Mouse (Mus musculus): Measurements from ENCODE around the gene Vwa5b2. TPM values are rescaled to one million over a fixed set of nuclear protein-coding genes. Genes with fewer than 3 reads are reported as not detected.

The Vwa5b2 gene
- polyA plus RNA-seq, 2 experiments, result 0.22 to 2.5 TPM

DNA sequence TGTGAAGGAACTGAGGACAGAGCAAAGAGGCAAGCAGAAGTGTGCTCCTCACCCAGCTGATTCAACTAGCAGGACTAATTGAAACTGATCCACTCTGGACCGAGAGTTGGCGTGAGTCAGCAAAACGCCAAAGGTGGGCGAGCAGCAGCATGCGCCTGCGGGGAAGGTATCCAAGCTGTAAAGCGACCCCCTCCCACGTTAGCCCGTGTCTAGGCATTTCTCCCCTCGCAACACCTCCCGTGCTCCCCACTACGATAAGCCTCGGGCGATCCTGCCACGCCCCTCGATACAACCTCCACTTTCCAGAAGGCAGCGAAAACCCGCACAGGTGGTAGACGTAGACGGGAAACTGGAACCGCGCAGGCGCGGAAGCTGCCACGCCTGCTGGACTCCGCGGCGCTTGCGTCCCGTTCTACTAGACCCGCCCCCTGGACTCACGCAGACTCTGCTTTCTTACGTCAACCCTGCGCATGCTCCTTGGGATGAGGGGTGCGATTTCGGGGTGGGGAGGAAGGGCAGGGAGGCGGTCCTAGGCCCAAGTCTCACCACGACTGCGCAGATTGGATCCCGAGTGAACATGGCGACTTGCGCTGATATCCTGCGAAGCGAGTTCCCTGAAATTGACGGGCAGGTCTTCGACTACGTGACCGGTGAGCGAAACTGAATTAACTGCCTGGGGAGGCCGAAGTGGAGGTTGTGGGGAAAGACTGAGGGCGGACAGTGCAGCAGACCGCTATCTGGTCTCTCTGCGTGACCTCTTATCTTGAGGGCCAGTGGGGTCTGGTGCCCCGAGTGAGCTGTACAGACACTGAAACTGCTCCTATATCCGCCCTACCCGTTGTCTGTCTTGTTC, 40.9 kb upstream of the Vwa5b2 start, which contains the start of gene Abcf3:
TSS of gene Abcf3 (plus strand) at position 482 of the 853 bp plus-strand sequence.
- H3K36me3 ChIP-seq (ENCODE audit: control insufficient read depth, insufficient read depth, low read length), result peaks cover 59% of the 10 kb centered on the region
- TF ChIP-seq POLR2A (IDR thresholded peaks at IDR 0.05; ENCODE audit: borderline replicate concordance, extremely low read depth, insufficient read depth, insufficient read length), result no peak
- no peaks in the 10 kb centered on the region for H3K9me3 ChIP-seq (ENCODE audit: control insufficient read depth, low read length)
- peak within 1 kb of the TSS; percentile 58 for H3K4me3 ChIP-seq (replicated peaks; ENCODE audit: low read length)
- ATAC-seq (ENCODE audit: low FRiP score, low read depth), result peak; percentile 99
- under 1% methylated on average over 55 of the region's 56 CpGs for WGBS
- H3K4me1 ChIP-seq (ENCODE audit: control insufficient read depth, insufficient read depth, low read length), result peaks cover 13% of the 10 kb centered on the region
- DNase-seq (ENCODE audit: low spot score), result peak; percentile 99
- peak within 1 kb of the TSS; percentile 66 for H3K9ac ChIP-seq (ENCODE audit: low read depth, low read length, severe bottlenecking)
- H3K27me3 ChIP-seq (ENCODE audit: control insufficient read depth, insufficient read depth, low read length), result no peaks in the 10 kb centered on the region
- peak within 1 kb of the TSS; percentile 73 for H3K4me2 ChIP-seq (replicated peaks; ENCODE audit: low read depth, low read length, severe bottlenecking)
- peak within 1 kb of the TSS; percentile 15 for H3K27ac ChIP-seq (replicated peaks; ENCODE audit: low read depth, low read length)

DNA sequence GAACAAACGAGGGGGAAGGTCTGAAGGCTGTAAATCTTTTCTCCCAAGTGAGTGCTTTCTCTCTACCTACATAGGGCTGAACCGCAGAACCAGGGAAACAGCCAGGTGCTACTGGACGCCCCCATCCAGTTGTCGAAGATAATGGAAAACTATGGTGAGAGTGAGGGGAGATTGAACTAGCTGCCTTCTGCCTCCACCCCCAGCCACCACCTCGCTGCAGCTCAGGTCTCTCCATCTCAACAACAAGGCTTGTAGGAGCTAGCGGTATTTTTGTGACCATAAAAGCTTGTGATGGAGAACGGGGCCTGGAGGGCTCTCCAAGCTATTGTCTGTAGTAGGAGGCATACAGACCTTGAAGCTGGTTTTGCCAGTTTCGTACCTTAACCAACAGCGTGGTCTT, 40.1 kb upstream of the Vwa5b2 start:
- 46% methylated on average over 9 of the region's 9 CpGs for WGBS
- ATAC-seq (ENCODE audit: low FRiP score, low read depth), result no peak
- Histone ChIP-seq H3K4me1 (ENCODE audit: control insufficient read depth, insufficient read depth, low read length) (peaks cover 13% of the 10 kb centered on the region), H3K36me3 (ENCODE audit: control insufficient read depth, insufficient read depth, low read length) (peaks cover 62% of the 10 kb centered on the region), H3K9ac (ENCODE audit: low read depth, low read length, severe bottlenecking) (peak overlapping the region; percentile 66), H3K9me3 (ENCODE audit: control insufficient read depth, low read length) (no peaks in the 10 kb centered on the region), H3K27me3 (ENCODE audit: control insufficient read depth, insufficient read depth, low read length) (no peaks in the 10 kb centered on the region), H3K4me3 (replicated peaks; ENCODE audit: low read length) (peak overlapping the region; percentile 58), H3K4me2 (replicated peaks; ENCODE audit: low read depth, low read length, severe bottlenecking) (peak overlapping the region; percentile 73), H3K27ac (replicated peaks; ENCODE audit: low read depth, low read length) (no peak overlapping the region)
- no peak for TF ChIP-seq POLR2A (IDR thresholded peaks at IDR 0.05; ENCODE audit: borderline replicate concordance, extremely low read depth, insufficient read depth, insufficient read length)
- no peak for DNase-seq (ENCODE audit: low spot score)

DNA sequence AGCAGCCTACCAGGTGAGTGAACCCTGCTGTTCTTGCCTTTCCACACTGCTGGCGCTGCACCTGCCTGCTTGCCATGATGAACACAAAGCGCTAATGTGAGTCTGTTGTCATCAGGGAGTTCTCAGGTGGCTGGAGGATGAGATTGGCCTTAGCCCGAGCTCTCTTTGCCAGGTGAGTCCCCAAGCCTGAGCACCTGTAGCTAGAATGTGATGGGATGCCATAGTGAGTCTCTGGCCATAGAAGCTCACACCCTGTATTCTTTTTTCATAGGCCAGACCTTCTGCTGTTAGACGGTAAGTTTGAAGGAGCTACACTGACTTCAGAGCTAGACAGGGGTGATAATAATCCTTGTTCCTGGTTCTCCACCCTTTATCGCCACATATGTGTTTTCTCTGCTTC, 37.6 kb upstream of the Vwa5b2 start:
- no peak for DNase-seq (ENCODE audit: low spot score)
- peaks cover 13% of the 10 kb centered on the region for H3K4me1 ChIP-seq (ENCODE audit: control insufficient read depth, insufficient read depth, low read length)
- no peak overlapping the region for H3K4me3 ChIP-seq (replicated peaks; ENCODE audit: low read length)
- H3K27ac ChIP-seq (replicated peaks; ENCODE audit: low read depth, low read length), result no peak overlapping the region
- ATAC-seq (ENCODE audit: low FRiP score, low read depth), result no peak
- no peak overlapping the region for H3K4me2 ChIP-seq (replicated peaks; ENCODE audit: low read depth, low read length, severe bottlenecking)
- H3K27me3 ChIP-seq (ENCODE audit: control insufficient read depth, insufficient read depth, low read length), result no peaks in the 10 kb centered on the region
- TF ChIP-seq POLR2A (IDR thresholded peaks at IDR 0.05; ENCODE audit: borderline replicate concordance, extremely low read depth, insufficient read depth, insufficient read length), result no peak
- H3K36me3 ChIP-seq (ENCODE audit: control insufficient read depth, insufficient read depth, low read length), result peaks cover 64% of the 10 kb centered on the region
- H3K9ac ChIP-seq (ENCODE audit: low read depth, low read length, severe bottlenecking), result no peak overlapping the region
- WGBS, result 96% methylated on average over 5 of the region's 5 CpGs
- H3K9me3 ChIP-seq (ENCODE audit: control insufficient read depth, low read length), result no peaks in the 10 kb centered on the region

DNA sequence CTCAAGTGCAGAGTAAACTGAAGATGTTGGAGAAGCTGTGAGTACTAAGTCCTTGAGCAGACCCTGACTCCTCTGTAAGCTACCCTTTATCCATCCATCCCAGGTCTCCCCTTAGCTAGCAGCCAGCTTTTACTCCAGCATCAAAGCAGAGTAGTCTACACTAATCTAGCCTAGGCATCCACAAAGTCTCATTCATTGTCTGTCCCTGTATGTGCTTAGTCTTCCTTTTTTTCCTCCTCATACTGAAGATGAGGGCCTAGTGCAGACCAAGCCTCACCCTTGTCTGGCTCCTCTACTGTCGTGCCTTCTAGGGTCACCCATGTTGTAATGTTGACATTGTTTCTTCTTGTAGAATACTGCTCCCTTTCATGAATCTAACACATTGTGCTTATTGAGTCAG, 36.7 kb upstream of the Vwa5b2 start:
- TF ChIP-seq POLR2A (IDR thresholded peaks at IDR 0.05; ENCODE audit: borderline replicate concordance, extremely low read depth, insufficient read depth, insufficient read length), result no peak
- H3K9me3 ChIP-seq (ENCODE audit: control insufficient read depth, low read length), result no peaks in the 10 kb centered on the region
- ATAC-seq (ENCODE audit: low FRiP score, low read depth), result no peak
- H3K36me3 ChIP-seq (ENCODE audit: control insufficient read depth, insufficient read depth, low read length), result peaks cover 71% of the 10 kb centered on the region
- H3K27me3 ChIP-seq (ENCODE audit: control insufficient read depth, insufficient read depth, low read length), result no peaks in the 10 kb centered on the region
- WGBS, result 84% methylated on average over 1 of the region's 1 CpGs
- no peak overlapping the region for H3K4me2 ChIP-seq (replicated peaks; ENCODE audit: low read depth, low read length, severe bottlenecking)
- H3K27ac ChIP-seq (replicated peaks; ENCODE audit: low read depth, low read length), result no peak overlapping the region
- no peak for DNase-seq (ENCODE audit: low spot score)
- H3K9ac ChIP-seq (ENCODE audit: low read depth, low read length, severe bottlenecking), result no peak overlapping the region
- H3K4me1 ChIP-seq (ENCODE audit: control insufficient read depth, insufficient read depth, low read length), result peaks cover 9% of the 10 kb centered on the region
- H3K4me3 ChIP-seq (replicated peaks; ENCODE audit: low read length), result no peak overlapping the region

DNA sequence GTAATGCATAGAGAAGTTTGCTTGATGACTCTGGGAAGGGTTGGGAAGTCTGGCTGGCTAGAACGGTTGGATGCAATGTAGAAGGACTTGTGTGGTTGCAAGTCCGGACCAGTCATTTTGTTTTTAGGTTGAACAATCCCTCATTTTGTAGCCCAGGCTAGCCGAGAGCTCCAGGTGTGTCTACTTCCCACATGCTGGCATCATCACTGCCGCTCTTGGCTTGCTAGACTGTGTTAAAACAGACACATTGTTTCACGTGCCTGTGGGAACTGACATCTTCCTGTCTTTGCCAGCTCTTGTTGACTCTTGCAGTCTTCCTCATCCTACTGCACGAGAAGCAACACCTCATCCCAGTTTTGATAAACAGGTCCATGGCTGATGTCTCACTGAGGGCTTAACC, 34.3 kb upstream of the Vwa5b2 start:
- H3K4me3 ChIP-seq (replicated peaks; ENCODE audit: low read length), result no peak overlapping the region
- no peaks in the 10 kb centered on the region for H3K27me3 ChIP-seq (ENCODE audit: control insufficient read depth, insufficient read depth, low read length)
- H3K36me3 ChIP-seq (ENCODE audit: control insufficient read depth, insufficient read depth, low read length), result peaks cover 92% of the 10 kb centered on the region
- no peak overlapping the region for H3K4me2 ChIP-seq (replicated peaks; ENCODE audit: low read depth, low read length, severe bottlenecking)
- TF ChIP-seq POLR2A (IDR thresholded peaks at IDR 0.05; ENCODE audit: borderline replicate concordance, extremely low read depth, insufficient read depth, insufficient read length), result no peak
- H3K4me1 ChIP-seq (ENCODE audit: control insufficient read depth, insufficient read depth, low read length), result no peaks in the 10 kb centered on the region
- WGBS, result 92% methylated on average over 6 of the region's 6 CpGs
- ATAC-seq (ENCODE audit: low FRiP score, low read depth), result no peak
- no peak for DNase-seq (ENCODE audit: low spot score)
- H3K9ac ChIP-seq (ENCODE audit: low read depth, low read length, severe bottlenecking), result no peak overlapping the region
- no peak overlapping the region for H3K27ac ChIP-seq (replicated peaks; ENCODE audit: low read depth, low read length)
- no peaks in the 10 kb centered on the region for H3K9me3 ChIP-seq (ENCODE audit: control insufficient read depth, low read length)

Data from limb, embryonic 14.5 days (tissue).